Mouse (Mus musculus) ES-Bruce4 (cell line): ENCODE measurements around the gene Acsm5. TPM values are rescaled to one million over a fixed set of nuclear protein-coding genes. Genes with fewer than 3 reads are reported as not detected.

Experiments
- H3K27ac ChIP-seq: 2 replicates; pipeline ENCODE4 v1.5.1; 2012; ENCODE audit warnings: low read length, inconsistent platforms; ENCODE audit not compliant: insufficient read depth
- H3K27me3 ChIP-seq: 2 replicates; pipeline ENCODE4 v1.6.1; 2012; ENCODE audit warnings: mild to moderate bottlenecking, low read length, inconsistent platforms; ENCODE audit not compliant: control insufficient read depth, poor library complexity, insufficient read depth, severe bottlenecking
- H3K36me3 ChIP-seq: 2 replicates; pipeline ENCODE4 v1.6.1; 2012; ENCODE audit warnings: inconsistent platforms, mild to moderate bottlenecking, low read length, moderate library complexity; ENCODE audit not compliant: control insufficient read depth, poor library complexity, insufficient read depth, severe bottlenecking
- H3K4me1 ChIP-seq: one replicate; pipeline ENCODE4 v1.8.1; 2011; ENCODE audit warnings: low read length; ENCODE audit not compliant: control insufficient read depth, insufficient read depth
- H3K4me3 ChIP-seq: 2 replicates; pipeline ENCODE4 v1.5.1; 2011; ENCODE audit warnings: low read depth, mild to moderate bottlenecking, low read length
- H3K9ac ChIP-seq: 2 replicates; pipeline ENCODE4 v1.6.1; 2012; ENCODE audit warnings: low read depth, mild to moderate bottlenecking, inconsistent platforms; ENCODE audit not compliant: poor library complexity, severe bottlenecking
- H3K9me3 ChIP-seq: replicated peaks from 2 replicates; pipeline ENCODE4 v1.6.1; 2012; ENCODE audit warnings: mild to moderate bottlenecking, low read length, inconsistent platforms; ENCODE audit not compliant: control insufficient read depth, poor library complexity, insufficient read depth, severe bottlenecking
- CTCF ChIP-seq: IDR thresholded peaks from one replicate; pipeline ENCODE4 v1.8.1; 2011; ENCODE audit warnings: low read depth, low read length
- EP300 ChIP-seq: IDR thresholded peaks from 2 replicates; pipeline ENCODE4 v1.6.1; 2011; ENCODE audit warnings: low read depth, low read length; ENCODE audit not compliant: insufficient read depth
- POLR2A ChIP-seq: IDR thresholded peaks from one replicate; pipeline ENCODE4 v1.8.1; 2011; ENCODE audit warnings: low read length; ENCODE audit not compliant: insufficient read depth
- polyA plus RNA-seq: library from polyadenylated mRNA; stranded (reverse); fragments of >200 nt; gene quantifications from 2 replicates; pipeline ENCODE4 v1.2.4, GENCODE M21; 2011; ENCODE audit warnings: low read depth; ENCODE audit not compliant: missing spikeins, insufficient read depth, insufficient read length

Gene Acsm5
- polyA plus RNA-seq, 1 experiment, result not detected

- no peaks in the 10 kb centered on the region for H3K36me3 ChIP-seq
- no peak for TF ChIP-seq EP300
- TF ChIP-seq POLR2A, result no peak
- no peak for TF ChIP-seq CTCF
- H3K9ac ChIP-seq, result no peak overlapping the region
- no peaks in the 10 kb centered on the region for H3K9me3 ChIP-seq
- no peak overlapping the region for H3K27ac ChIP-seq
- H3K4me3 ChIP-seq, result no peak overlapping the region
- no peaks in the 10 kb centered on the region for H3K27me3 ChIP-seq
- H3K4me1 ChIP-seq, result no peaks in the 10 kb centered on the region
Measured at GRCm38 (mm10) chr7:119511143-119511542, 8.1 kb upstream of the Acsm5 start.

- no peak overlapping the region for H3K27ac ChIP-seq
- no peaks in the 10 kb centered on the region for H3K36me3 ChIP-seq
- H3K4me1 ChIP-seq, result no peaks in the 10 kb centered on the region
- H3K9me3 ChIP-seq, result no peaks in the 10 kb centered on the region
- no peak overlapping the region for H3K9ac ChIP-seq
- no peaks in the 10 kb centered on the region for H3K27me3 ChIP-seq
- peak; percentile 84 for TF ChIP-seq CTCF
- no peak for TF ChIP-seq EP300
- H3K4me3 ChIP-seq, result no peak overlapping the region
Measured at GRCm38 (mm10) chr7:119513056-119513455, 6.2 kb upstream of the Acsm5 start.

- no peaks in the 10 kb centered on the region for H3K4me1 ChIP-seq
- no peaks in the 10 kb centered on the region for H3K36me3 ChIP-seq
- H3K4me3 ChIP-seq, result no peak overlapping the region
- no peak overlapping the region for H3K9ac ChIP-seq
- H3K27ac ChIP-seq, result no peak overlapping the region
- 0 out of 2 replicates have a peak, but pooled peaks cover 2% of the 10 kb centered on the region for H3K27me3 ChIP-seq
- H3K9me3 ChIP-seq, result no peaks in the 10 kb centered on the region
- no peak for TF ChIP-seq POLR2A
- TF ChIP-seq CTCF, result peak; percentile 12
- no peak for TF ChIP-seq EP300
Measured at GRCm38 (mm10) chr7:119515492-119516271, 3.6 kb upstream of the Acsm5 start.

- H3K4me3 ChIP-seq, result no peak overlapping the region
- no peaks in the 10 kb centered on the region for H3K9me3 ChIP-seq
- no peak overlapping the region for H3K9ac ChIP-seq
- H3K27ac ChIP-seq, result no peak overlapping the region
- H3K4me1 ChIP-seq, result no peaks in the 10 kb centered on the region
- no peak for TF ChIP-seq POLR2A
- TF ChIP-seq CTCF, result no peak
- TF ChIP-seq EP300, result no peak
- H3K36me3 ChIP-seq, result no peaks in the 10 kb centered on the region
- H3K27me3 ChIP-seq, result 0 out of 2 replicates have a peak, but pooled peaks cover 2% of the 10 kb centered on the region
Measured at GRCm38 (mm10) chr7:119516272-119516558, 3.0 kb upstream of the Acsm5 start.

GRCm38 (mm10) chr7:119519654-119520053 lies 391 bp downstream of the Acsm5 start:
- Histone ChIP-seq H3K9ac (no peak overlapping the region), H3K4me3 (no peak overlapping the region), H3K27ac (no peak overlapping the region), H3K27me3 (0 out of 2 replicates have a peak, but pooled peaks cover 2% of the 10 kb centered on the region), H3K36me3 (no peaks in the 10 kb centered on the region), H3K4me1 (no peaks in the 10 kb centered on the region), H3K9me3 (no peaks in the 10 kb centered on the region)
- peak; percentile 94 for TF ChIP-seq CTCF
- TF ChIP-seq EP300, result no peak
- no peak for TF ChIP-seq POLR2A

GRCm38 (mm10) chr7:119521816-119522215 lies 2.6 kb downstream of the Acsm5 start:
- H3K9me3 ChIP-seq, result no peaks in the 10 kb centered on the region
- no peak overlapping the region for H3K4me3 ChIP-seq
- no peak for TF ChIP-seq CTCF
- TF ChIP-seq POLR2A, result no peak
- TF ChIP-seq EP300, result no peak
- no peaks in the 10 kb centered on the region for H3K4me1 ChIP-seq
- H3K27ac ChIP-seq, result no peak overlapping the region
- 0 out of 2 replicates have a peak, but pooled peaks cover 2% of the 10 kb centered on the region for H3K27me3 ChIP-seq
- H3K36me3 ChIP-seq, result no peaks in the 10 kb centered on the region
- no peak overlapping the region for H3K9ac ChIP-seq
